Mouse (Mus musculus) liver, embryonic 14.5 days (tissue): ENCODE results near the gene Lnpep. TPM values are rescaled to one million over a fixed set of nuclear protein-coding genes. Genes with fewer than 3 reads are reported as not detected.

ENCODE experiments used
- ATAC-seq: fragments of 200-750 bp; cut with Nextera tagmentation; 2 replicates; pipeline ENCODE4 v1.8.0; 2017; ENCODE audit warnings: moderate number of reproducible peaks, mild to moderate bottlenecking, moderate library complexity; ENCODE audit not compliant: insufficient read depth
- DNase-seq, 3 experiments: peaks; one replicate each; pipeline ENCODE4 v3.0.0-alpha.2; 2012 to 2013; ENCODE audit warnings: low read depth in 3 of 3, low spot score in 3 of 3
- H3K27ac ChIP-seq: fragments of 300-500 bp; sonication (generic); 2 replicates; pipeline ENCODE4 v1.5.1; 2014; ENCODE audit warnings: moderate library complexity, mild to moderate bottlenecking, control low read depth, inconsistent platforms
- H3K27me3 ChIP-seq: fragments of 300-500 bp; sonication (generic); 2 replicates; pipeline ENCODE4 v1.6.1; 2014; ENCODE audit warnings: mild to moderate bottlenecking, low read length, moderate library complexity; ENCODE audit not compliant: control insufficient read depth, insufficient read depth
- H3K36me3 ChIP-seq: fragments of 300-500 bp; sonication (generic); replicated peaks from 2 replicates; pipeline ENCODE4 v1.6.1; 2014; ENCODE audit warnings: low read depth; ENCODE audit not compliant: control insufficient read depth, insufficient read depth
- H3K4me1 ChIP-seq, 2 experiments: fragments of 200-500 bp in 1 of 2; fragments of 300-500 bp in 1 of 2; sonication (generic) in 1 of 2; replicated peaks; 2 replicates each; pipeline ENCODE4 v1.6.1; 2012 to 2014; ENCODE audit warnings: antibody characterized with exemption in 1 of 2, inconsistent platforms in 1 of 2, low read length in 1 of 2; ENCODE audit not compliant: control insufficient read depth in 2 of 2, insufficient read depth in 2 of 2
- H3K4me2 ChIP-seq: fragments of 300-500 bp; sonication (generic); 2 replicates; pipeline ENCODE4 v1.6.1; 2014; ENCODE audit warnings: low read depth, mild to moderate bottlenecking, control low read depth, moderate library complexity
- H3K4me3 ChIP-seq, 2 experiments: fragments of 200-500 bp in 1 of 2; fragments of 300-500 bp in 1 of 2; sonication (generic) in 1 of 2; 2 replicates each; pipeline ENCODE4 v1.5.1; 2012 to 2014; ENCODE audit warnings: low read depth in 2 of 2, low read length in 2 of 2, mild to moderate bottlenecking in 2 of 2, control low read depth in 1 of 2, inconsistent platforms in 1 of 2, moderate library complexity in 1 of 2; ENCODE audit not compliant: insufficient read depth in 1 of 2
- H3K9ac ChIP-seq: fragments of 300-500 bp; sonication (generic); replicated peaks from 2 replicates; pipeline ENCODE4 v1.6.1; 2014; ENCODE audit warnings: mild to moderate bottlenecking, control low read depth, moderate library complexity
- H3K9me3 ChIP-seq: fragments of 300-500 bp; sonication (generic); 2 replicates; pipeline ENCODE4 v1.6.1; 2016; ENCODE audit warnings: low read length, mixed read lengths; ENCODE audit not compliant: control insufficient read depth
- CTCF ChIP-seq: IDR thresholded peaks from 2 replicates; pipeline ENCODE4 v1.5.1; 2016; ENCODE audit warnings: antibody characterized with exemption, low read depth, control low read depth
- EP300 ChIP-seq: IDR thresholded peaks from 2 replicates; pipeline ENCODE4 v1.6.1; 2016; ENCODE audit warnings: antibody characterized with exemption, low read depth
- WGBS: fragments of 180-500 bp; shearing (Covaris S2); extraction: QIAGEN DNeasy Blood & Tissue Kit; methylation state at CpG from one replicate; pipeline ENCODE4 v1.1.7; 2014; ENCODE audit not compliant: insufficient replicate concordance; 5-methylcytosine and 5-hydroxymethylcytosine counted together
- polyA plus RNA-seq, 2 experiments: library from polyadenylated mRNA; depleted of rRNA in 1 of 2; stranded (reverse) in 1 of 2; unstranded in 1 of 2; fragments of >200 nt; fragmentation: Nextera tagmentation in 1 of 2; extraction: Ambion mirVana in 1 of 2; gene quantifications; 2 replicates each; pipeline versions ENCODE4 v1.2.1 to v1.2.3; 2012 to 2014

Gene Lnpep
- polyA plus RNA-seq, 2 experiments, result 2.1 to 3.5 TPM

GRCm38 (mm10) chr17:17491622-17492001, 133.2 kb downstream of the Lnpep start:
- TF ChIP-seq EP300 (no peak), CTCF (no peak)
- DNase-seq (no peak), ATAC-seq (no peak)
- Histone ChIP-seq H3K4me2 (no peak overlapping the region), H3K27me3 (no peaks in the 10 kb centered on the region), H3K36me3 (no peaks in the 10 kb centered on the region), H3K9ac (no peak overlapping the region), H3K4me1 (no peaks in the 10 kb centered on the region), H3K9me3 (no peaks in the 10 kb centered on the region), H3K4me3 (no peak overlapping the region), H3K27ac (no peak overlapping the region)
- WGBS, result 56% methylated on average over 7 of the region's 7 CpGs

- ATAC-seq, result no peak
- DNase-seq, result no peak
- Histone ChIP-seq H3K4me2 (no peak overlapping the region), H3K36me3 (no peaks in the 10 kb centered on the region), H3K27me3 (no peaks in the 10 kb centered on the region), H3K9ac (no peak overlapping the region), H3K4me1 (no peaks in the 10 kb centered on the region), H3K4me3 (no peak overlapping the region), H3K9me3 (no peaks in the 10 kb centered on the region), H3K27ac (no peak overlapping the region)
- no peak for TF ChIP-seq EP300
- no peak for TF ChIP-seq CTCF
- 47% methylated on average over 14 of the region's 15 CpGs for WGBS
Observed at GRCm38 (mm10) chr17:17490820-17491621, 133.8 kb downstream of the Lnpep start.

GRCm38 (mm10) chr17:17485789-17486188, 139.1 kb downstream of the Lnpep start:
- H3K9me3 ChIP-seq, result no peaks in the 10 kb centered on the region
- H3K27me3 ChIP-seq, result no peaks in the 10 kb centered on the region
- TF ChIP-seq CTCF, result no peak
- no peak for TF ChIP-seq EP300
- no peaks in the 10 kb centered on the region for H3K4me1 ChIP-seq
- no peak overlapping the region for H3K4me3 ChIP-seq
- no peak overlapping the region for H3K27ac ChIP-seq
- H3K36me3 ChIP-seq, result no peaks in the 10 kb centered on the region
- no peak for ATAC-seq
- no peak overlapping the region for H3K9ac ChIP-seq
- H3K4me2 ChIP-seq, result no peak overlapping the region
- DNase-seq, result no peak
- 59% methylated on average over 2 of the region's 2 CpGs for WGBS

Other genes with a start within 250 kb of the Lnpep start
- gene Lix1, start 222.4 kb downstream of the Lnpep start, polyA plus RNA-seq (2012; rRNA removed), result 0.04 and 0.16 TPM in 2 replicates
- gene Lix1, start 222.4 kb downstream of the Lnpep start, polyA plus RNA-seq (2014; fragmentation: Nextera tagmentation; extraction: Ambion mirVana), result 0.08 and 0.14 TPM in 2 replicates
- gene Vmn2r90, start 78.7 kb upstream of the Lnpep start, polyA plus RNA-seq (2012; rRNA removed), result not detected in 2 replicates
- gene Vmn2r90, start 78.7 kb upstream of the Lnpep start, polyA plus RNA-seq (2014; fragmentation: Nextera tagmentation; extraction: Ambion mirVana), result not detected in 2 replicates
- 7.0 and 8.7 TPM in 2 replicates for gene Spaca6, start 202.1 kb upstream of the Lnpep start, polyA plus RNA-seq (2012; rRNA removed)
- gene Spaca6, start 202.1 kb upstream of the Lnpep start, polyA plus RNA-seq (2014; fragmentation: Nextera tagmentation; extraction: Ambion mirVana), result 1.0 and 2.1 TPM in 2 replicates
- not detected in 2 replicates for gene Has1, start 230.2 kb upstream of the Lnpep start, polyA plus RNA-seq (2012; rRNA removed)
- not detected in 2 replicates for gene Has1, start 230.2 kb upstream of the Lnpep start, polyA plus RNA-seq (2014; fragmentation: Nextera tagmentation; extraction: Ambion mirVana)